Mouse (Mus musculus) MEL (cell line): Measurements from ENCODE around the gene Cd101. TPM values are rescaled to one million over a fixed set of nuclear protein-coding genes. Genes with fewer than 3 reads are reported as not detected.

Source experiments
- DNase-seq: peaks from one replicate; pipeline ENCODE4 v3.0.0; 2011; ENCODE audit warnings: low read depth, low spot score
- H3K27ac ChIP-seq: 2 replicates; pipeline ENCODE4 v1.5.1; 2012; ENCODE audit warnings: low read depth, mild to moderate bottlenecking, control low read depth, low read length, moderate library complexity; ENCODE audit not compliant: control insufficient read depth
- H3K27me3 ChIP-seq, 2 experiments: fragments of 150-350 bp in 1 of 2; sonication (generic) in 1 of 2; 2 replicates each; pipeline ENCODE4 v1.6.1; 2012; ENCODE audit warnings: low read length in 2 of 2, mild to moderate bottlenecking in 2 of 2, improper control_type of control experiment in 1 of 2, moderate library complexity in 1 of 2; ENCODE audit not compliant: insufficient read depth in 2 of 2, control insufficient read depth in 1 of 2
- H3K36me3 ChIP-seq, 2 experiments: 2 replicates each; pipeline ENCODE4 v1.6.1; 2012 to 2014; ENCODE audit warnings: low read length in 2 of 2, improper control_type of control experiment in 1 of 2, inconsistent platforms in 1 of 2, mild to moderate bottlenecking in 1 of 2; ENCODE audit not compliant: insufficient read depth in 2 of 2, control insufficient read depth in 1 of 2
- H3K4me1 ChIP-seq, 2 experiments: fragments of 150-350 bp in 1 of 2; sonication (generic) in 1 of 2; 2 replicates each; pipeline ENCODE4 v1.6.1; 2012; ENCODE audit warnings: low read length in 2 of 2, improper control_type of control experiment in 1 of 2, mild to moderate bottlenecking in 1 of 2; ENCODE audit not compliant: insufficient read depth in 2 of 2, control insufficient read depth in 1 of 2
- H3K4me3 ChIP-seq, 2 experiments: fragments of 150-350 bp in 1 of 2; sonication (generic) in 1 of 2; 2 replicates each; pipeline ENCODE4 v1.5.1; 2012; ENCODE audit warnings: low read depth in 2 of 2, low read length in 2 of 2, mild to moderate bottlenecking in 2 of 2, moderate library complexity in 2 of 2, control low read depth in 1 of 2, improper control_type of control experiment in 1 of 2; ENCODE audit not compliant: control insufficient read depth in 1 of 2, insufficient read depth in 1 of 2
- H3K79me2 ChIP-seq: 2 replicates; pipeline ENCODE4 v1.6.1; 2012; ENCODE audit warnings: mild to moderate bottlenecking, low read length, moderate library complexity; ENCODE audit not compliant: control insufficient read depth, poor library complexity, insufficient read depth
- H3K9ac ChIP-seq: 2 replicates; pipeline ENCODE4 v1.6.1; 2012; ENCODE audit warnings: low read depth, mild to moderate bottlenecking, control low read depth, low read length, moderate library complexity; ENCODE audit not compliant: control insufficient read depth, poor library complexity, severe bottlenecking
- H3K9me3 ChIP-seq: fragments of 150-350 bp; sonication (generic); replicated peaks from 2 replicates; pipeline ENCODE4 v1.6.1; 2012; ENCODE audit warnings: mild to moderate bottlenecking, low read length, improper control_type of control experiment, moderate library complexity; ENCODE audit not compliant: insufficient read depth
- BHLHE40 ChIP-seq: IDR thresholded peaks from 2 replicates; pipeline ENCODE4 v1.6.1; 2012; ENCODE audit warnings: low read depth, mild to moderate bottlenecking, inconsistent platforms, low read length, improper control_type of control experiment, borderline replicate concordance
- CTCF ChIP-seq, 3 experiments: IDR thresholded peaks in 2 of 3; conservative IDR thresholded peaks in 1 of 3; 2 replicates each; pipeline ENCODE4 v1.5.1; 2011 to 2012; ENCODE audit warnings: low read length in 3 of 3, low read depth in 2 of 3, mild to moderate bottlenecking in 2 of 3, improper control_type of control experiment in 1 of 3, inconsistent platforms in 1 of 3, mixed read lengths in 1 of 3, moderate library complexity in 1 of 3; ENCODE audit not compliant: control insufficient read depth in 1 of 3, insufficient read depth in 1 of 3, poor library complexity in 1 of 3, severe bottlenecking in 1 of 3
- E2F4 ChIP-seq: IDR thresholded peaks from 2 replicates; pipeline ENCODE4 v1.6.1; 2011; ENCODE audit warnings: low read depth, low read length, improper control_type of control experiment, borderline replicate concordance
- ELF1 ChIP-seq: IDR thresholded peaks from 2 replicates; pipeline ENCODE4 v1.6.1; 2014; ENCODE audit warnings: low read depth, mild to moderate bottlenecking, inconsistent platforms, low read length, improper control_type of control experiment, moderate library complexity
- EP300 ChIP-seq, 2 experiments: IDR thresholded peaks; 2 replicates each; pipeline ENCODE4 v1.6.1; 2011; ENCODE audit warnings: improper control_type of control experiment in 2 of 2, low read length in 2 of 2, low read depth in 1 of 2, mild to moderate bottlenecking in 1 of 2
- GABPA ChIP-seq: IDR thresholded peaks from 2 replicates; pipeline ENCODE4 v1.6.1; 2012; ENCODE audit warnings: low read depth, mild to moderate bottlenecking, inconsistent platforms, low read length, improper control_type of control experiment, moderate library complexity
- GATA1 ChIP-seq: IDR thresholded peaks from 2 replicates; pipeline ENCODE4 v1.6.1; 2011; ENCODE audit warnings: low read depth, low read length, improper control_type of control experiment
- HCFC1 ChIP-seq: IDR thresholded peaks from 2 replicates; pipeline ENCODE4 v1.6.1; 2012; ENCODE audit warnings: low read depth, mild to moderate bottlenecking, inconsistent platforms, low read length, improper control_type of control experiment, moderate library complexity
- JUND ChIP-seq: IDR thresholded peaks from 2 replicates; pipeline ENCODE4 v1.6.1; 2011; ENCODE audit warnings: low read depth, mild to moderate bottlenecking, improper control_type of control experiment, low read length
- MAX ChIP-seq: IDR thresholded peaks from 2 replicates; pipeline ENCODE4 v1.6.1; 2011; ENCODE audit warnings: low read length, improper control_type of control experiment
- MAZ ChIP-seq: IDR thresholded peaks from 2 replicates; pipeline ENCODE4 v1.6.1; 2012; ENCODE audit warnings: low read depth, mild to moderate bottlenecking, inconsistent platforms, low read length, improper control_type of control experiment
- MXI1 ChIP-seq: IDR thresholded peaks from 2 replicates; pipeline ENCODE4 v1.6.1; 2011; ENCODE audit warnings: mild to moderate bottlenecking, low read depth, low read length, improper control_type of control experiment
- MYC ChIP-seq: IDR thresholded peaks from 2 replicates; pipeline ENCODE4 v1.6.1; 2011; ENCODE audit warnings: low read depth, mild to moderate bottlenecking, low read length, improper control_type of control experiment, moderate library complexity
- NELFE ChIP-seq: IDR thresholded peaks from 2 replicates; pipeline ENCODE4 v1.6.1; 2011; ENCODE audit warnings: low read depth, low read length, improper control_type of control experiment
- NRF1 ChIP-seq: IDR thresholded peaks from 2 replicates; pipeline ENCODE4 v1.6.1; 2014; ENCODE audit warnings: low read depth, mild to moderate bottlenecking, inconsistent platforms, low read length, improper control_type of control experiment, moderate library complexity; ENCODE audit not compliant: poor library complexity, insufficient read depth, severe bottlenecking
- POLR2A ChIP-seq, 2 experiments: IDR thresholded peaks; 2 replicates each; pipeline ENCODE4 v1.6.1; 2011 to 2012; ENCODE audit warnings: low read length in 2 of 2, mild to moderate bottlenecking in 2 of 2, control low read depth in 1 of 2, improper control_type of control experiment in 1 of 2, low read depth in 1 of 2, moderate library complexity in 1 of 2; ENCODE audit not compliant: control insufficient read depth in 1 of 2, insufficient read depth in 1 of 2, poor library complexity in 1 of 2
- RAD21 ChIP-seq: IDR thresholded peaks from 2 replicates; pipeline ENCODE4 v1.6.1; 2011; ENCODE audit warnings: mild to moderate bottlenecking, low read depth, low read length, improper control_type of control experiment
- RCOR1 ChIP-seq: IDR thresholded peaks from 2 replicates; pipeline ENCODE4 v1.6.1; 2012; ENCODE audit warnings: low read depth, mild to moderate bottlenecking, inconsistent platforms, low read length, improper control_type of control experiment
- TAL1 ChIP-seq: IDR thresholded peaks from 2 replicates; pipeline ENCODE4 v1.6.1; 2012; ENCODE audit warnings: mild to moderate bottlenecking, inconsistent platforms, low read length, moderate library complexity, mixed read lengths
- TBP ChIP-seq: IDR thresholded peaks from 2 replicates; pipeline ENCODE4 v1.8.0; 2011; ENCODE audit warnings: low read depth, low read length, improper control_type of control experiment
- UBTF ChIP-seq: IDR thresholded peaks from 2 replicates; pipeline ENCODE4 v1.6.1; 2012; ENCODE audit warnings: low read depth, mild to moderate bottlenecking, inconsistent platforms, low read length, improper control_type of control experiment, moderate library complexity, borderline replicate concordance; ENCODE audit not compliant: insufficient read depth
- ZC3H11A ChIP-seq: IDR thresholded peaks from 2 replicates; pipeline ENCODE4 v1.6.1; 2012; ENCODE audit warnings: low read depth, mild to moderate bottlenecking, inconsistent platforms, low read length, improper control_type of control experiment
- ZKSCAN1 ChIP-seq: IDR thresholded peaks from 2 replicates; pipeline ENCODE4 v1.6.1; 2012; ENCODE audit warnings: low read depth, mild to moderate bottlenecking, inconsistent platforms, low read length, improper control_type of control experiment, moderate library complexity
- ZNF384 ChIP-seq: IDR thresholded peaks from 2 replicates; pipeline ENCODE4 v1.6.1; 2012; ENCODE audit warnings: low read depth, mild to moderate bottlenecking, inconsistent platforms, low read length, improper control_type of control experiment
- polyA plus RNA-seq, 2 experiments: library from polyadenylated mRNA; stranded (reverse) in 1 of 2; unstranded in 1 of 2; fragments of >175 nt in 1 of 2; fragments of >200 nt in 1 of 2; gene quantifications; 2 replicates each; pipeline versions ENCODE4 v1.2.1 to v1.2.4; 2012; ENCODE audit warnings: low replicate concordance in 2 of 2, low read depth in 1 of 2; ENCODE audit not compliant: insufficient read length in 2 of 2, insufficient read depth in 1 of 2, missing spikeins in 1 of 2
- total RNA-seq: library from RNA; depleted of rRNA; stranded (reverse); fragments of 300-350 nt; gene quantifications from 2 replicates; pipeline ENCODE4 v1.2.3, GENCODE M21; 2012

The Cd101 gene
- total and polyA plus RNA-seq, 3 experiments: not detected

DNA sequence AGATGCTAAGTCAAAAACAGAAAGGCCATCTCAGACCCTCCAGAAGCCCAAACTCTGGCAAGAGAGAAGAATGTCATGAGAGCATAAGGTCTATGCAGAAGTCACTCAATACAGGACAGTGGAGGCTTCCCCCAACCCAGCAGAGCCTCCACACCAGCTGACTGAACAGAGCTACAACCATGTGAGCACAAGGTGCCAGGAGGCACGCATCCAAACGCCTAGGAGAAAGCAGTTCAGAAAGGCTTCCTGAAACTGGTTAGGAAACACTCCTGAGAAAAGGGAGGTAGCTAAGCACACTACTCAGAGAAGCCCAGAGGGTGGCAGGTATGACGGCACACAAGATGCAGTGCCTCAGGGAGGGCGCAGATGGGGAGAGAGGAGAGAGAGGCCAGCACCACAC lies 77.8 kb downstream of the Cd101 start:
- Histone ChIP-seq H3K79me2 (no peaks in the 10 kb centered on the region), H3K27me3 (no peaks in the 10 kb centered on the region), H3K9ac (no peak overlapping the region), H3K27ac (no peak overlapping the region), H3K9me3 (no peaks in the 10 kb centered on the region), H3K36me3 (peaks cover 0 to 29% of the 10 kb centered on the region in 2 experiments; a peak in 2 of 4 replicates), H3K4me1 (no peaks in the 10 kb centered on the region), H3K4me3 (no peak overlapping the region)
- DNase-seq: no peak
- TF ChIP-seq EP300 (IDR thresholded peaks at IDR 0.05; ENCODE audit: low read depth in 1 of 2, low read length in 2 of 2): no peak
- no peak for TF ChIP-seq MAZ
- TF ChIP-seq TBP: no peak
- TF ChIP-seq MYC: no peak
- TF ChIP-seq RCOR1: no peak
- TF ChIP-seq NELFE: no peak
- TF ChIP-seq ZC3H11A: no peak
- TF ChIP-seq HCFC1: no peak
- no peak for TF ChIP-seq NRF1
- no peak for TF ChIP-seq TAL1
- TF ChIP-seq GABPA: no peak
- no peak for TF ChIP-seq CTCF (IDR thresholded peaks at IDR 0.05 in 2 of 3, conservative IDR thresholded peaks at IDR 0.05 in 1 of 3; ENCODE audit: control insufficient read depth in 1 of 3, insufficient read depth in 1 of 3, low read depth in 2 of 3, low read length in 3 of 3, poor library complexity in 1 of 3, severe bottlenecking in 1 of 3)
- no peak for TF ChIP-seq UBTF
- TF ChIP-seq MAX: no peak
- no peak for TF ChIP-seq ELF1
- no peak for TF ChIP-seq BHLHE40
- no peak for TF ChIP-seq JUND

GRCm38 (mm10) chr3:100947286-100947685 lies 82.1 kb downstream of the Cd101 start:
- TF ChIP-seq ZC3H11A (no peak), POLR2A (IDR thresholded peaks at IDR 0.05; ENCODE audit: control insufficient read depth in 1 of 2, insufficient read depth in 1 of 2, low read depth in 1 of 2, low read length in 2 of 2, poor library complexity in 1 of 2) (no peak), TAL1 (no peak), GATA1 (no peak), MAZ (no peak), TBP (no peak), MYC (no peak), ZKSCAN1 (no peak), ZNF384 (no peak), E2F4 (no peak), RAD21 (no peak), NRF1 (no peak), MXI1 (no peak)
- TF ChIP-seq, all 39 proteins: peak for 0
- Histone ChIP-seq H3K9ac (no peak overlapping the region), H3K9me3 (no peaks in the 10 kb centered on the region), H3K4me3 (no peak overlapping the region), H3K27ac (no peak overlapping the region), H3K79me2 (no peaks in the 10 kb centered on the region), H3K4me1 (no peaks in the 10 kb centered on the region), H3K36me3 (peaks cover 0 to 14% of the 10 kb centered on the region in 2 experiments; a peak in 2 of 4 replicates), H3K27me3 (no peaks in the 10 kb centered on the region)
- no peak for DNase-seq
